Comparison of ENCODE assay signal across 8 mouse cellular contexts in the genomic region with DNA sequence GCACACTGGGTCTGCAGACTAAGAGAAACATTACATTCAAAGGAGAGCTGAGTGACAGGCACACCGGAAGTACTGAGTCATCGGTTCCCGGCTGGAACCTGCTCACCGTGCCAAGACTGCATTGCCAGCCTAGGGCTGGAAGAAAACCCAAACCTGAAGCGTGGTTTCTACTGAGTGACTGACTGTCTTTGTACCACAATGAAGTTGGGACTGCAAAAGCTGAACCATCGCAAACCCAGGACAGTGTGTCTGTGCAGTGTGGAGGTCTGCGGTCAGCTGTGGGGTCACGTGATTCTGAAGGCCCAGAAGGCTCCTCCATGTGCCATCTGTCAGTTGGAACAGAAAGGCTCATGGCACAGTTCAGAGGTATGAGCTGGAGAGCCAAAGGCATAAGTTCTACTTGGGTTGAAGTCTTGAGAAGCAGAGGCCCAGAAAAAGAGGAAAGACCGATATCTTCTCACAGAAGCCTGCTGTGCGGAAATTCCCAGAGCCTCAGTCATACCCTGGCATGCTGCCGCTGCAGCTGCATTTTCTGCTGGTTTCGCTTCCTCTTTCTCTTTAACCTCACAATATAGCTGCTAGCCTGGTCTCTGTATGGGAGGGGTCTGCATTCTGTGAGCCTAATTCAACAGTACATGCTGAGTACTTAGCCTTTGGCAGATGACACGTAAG. TPM values are rescaled to one million over a fixed set of nuclear protein-coding genes. Genes with fewer than 3 reads are reported as not detected.
A peak's percentile ranks its signal among the peaks of the same experiment; 100 is the strongest.
DNase-seq lines count a peak whose midpoint lies in the region; ATAC-seq lines count a peak whose summit lies in the region.

No protein-coding gene starts in this region.

- DNase-seq in right cerebral cortex, adult 18-20 months: peak; percentile 63
- no peak for DNase-seq in right cerebral cortex, postnatal 4 days
- peak; percentile 59 for DNase-seq in cerebellum, adult 11 months
- DNase-seq in heart, adult 9 months (ENCODE audit: low spot score in 2 of 2): peak; percentile 86 to 88
- peak; percentile 54 to 75 for DNase-seq in left cerebral cortex, postnatal 10 days (ENCODE audit: extremely low spot score in 1 of 2, low spot score in 2 of 2)
- DNase-seq in thymus, postnatal 14 days: peak; percentile 69
- no peak for DNase-seq in testis, postnatal 14 days (ENCODE audit: low spot score)

- ATAC-seq in monocyte, adult 5-6 weeks (replicated peaks; ENCODE audit: insufficient number of reproducible peaks, low FRiP score, low TSS enrichment, poor library complexity, severe bottlenecking): peak; percentile 94

- intact Hi-C loops in left cerebral cortex, postnatal 10 days (cut with DNase I): no loop called here

RNA-seq across cellular contexts. Expression of gene Mgat4a, which starts 45.1 kb away (rescaled TPM):
- 10 to 100 TPM; 28.9 to 29.6 TPM for total RNA-seq in left cerebral cortex, postnatal 10 days (2021)
- total RNA-seq in monocyte, adult 5-6 weeks (2017): 19.1 to 38.8 TPM (median 27.1 TPM) in 3 replicates

Comparison
In these comparisons a context has a peak if more than half of its experiments do, and no peak if none do; other contexts are left out.
1. DNase-seq: peak in right cerebral cortex, adult 18-20 months (single experiment), cerebellum, adult 11 months (single experiment), heart, adult 9 months (2 of 2), left cerebral cortex, postnatal 10 days (2 of 2) and thymus, postnatal 14 days (single experiment); none in right cerebral cortex, postnatal 4 days (single experiment) and testis, postnatal 14 days (single experiment).